Mouse (Mus musculus) bone marrow, adult 2 months (tissue): ENCODE data around the gene Xpnpep2. TPM values are rescaled to one million over a fixed set of nuclear protein-coding genes. Genes with fewer than 3 reads are reported as not detected.

Source experiments
- H3K27ac ChIP-seq: fragments of 200-500 bp; 2 replicates; pipeline ENCODE4 v1.5.1; 2012; ENCODE audit warnings: low read depth, mild to moderate bottlenecking, control low read depth, inconsistent platforms, low read length; ENCODE audit not compliant: control insufficient read depth, poor library complexity, insufficient read depth
- H3K4me1 ChIP-seq: fragments of 200-500 bp; 2 replicates; pipeline ENCODE4 v1.6.1; 2011; ENCODE audit warnings: low read length; ENCODE audit not compliant: control insufficient read depth, insufficient read depth
- H3K4me3 ChIP-seq: fragments of 200-500 bp; replicated peaks from 2 replicates; pipeline ENCODE3; 2011; ENCODE audit warnings: mild to moderate bottlenecking, low read depth, low read length, control low read depth; ENCODE audit not compliant: control insufficient read depth
- CTCF ChIP-seq: fragments of 200-500 bp; IDR thresholded peaks from 2 replicates; pipeline ENCODE4 v1.5.1; 2011; ENCODE audit warnings: low read length, control low read depth; ENCODE audit not compliant: control insufficient read depth, insufficient read depth
- POLR2A ChIP-seq: fragments of 200-500 bp; IDR thresholded peaks from 2 replicates; pipeline ENCODE4 v1.6.1; 2011; ENCODE audit warnings: low read depth, mild to moderate bottlenecking, control low read depth, low read length, borderline replicate concordance; ENCODE audit not compliant: control insufficient read depth
- WGBS: fragments of 180-500 bp; shearing (Covaris S2); methylation state at CpG from one replicate; pipeline ENCODE4 v1.1.7; 2018; 5-methylcytosine and 5-hydroxymethylcytosine counted together
- polyA plus RNA-seq: library from polyadenylated mRNA; stranded (reverse); fragments of >200 nt; gene quantifications from 2 replicates; pipeline ENCODE4 v1.2.4, GENCODE M21; 2011; ENCODE audit warnings: low replicate concordance; ENCODE audit not compliant: missing spikeins, insufficient read depth, insufficient read length

Gene Xpnpep2
- polyA plus RNA-seq, 1 experiment, result not detected

DNA sequence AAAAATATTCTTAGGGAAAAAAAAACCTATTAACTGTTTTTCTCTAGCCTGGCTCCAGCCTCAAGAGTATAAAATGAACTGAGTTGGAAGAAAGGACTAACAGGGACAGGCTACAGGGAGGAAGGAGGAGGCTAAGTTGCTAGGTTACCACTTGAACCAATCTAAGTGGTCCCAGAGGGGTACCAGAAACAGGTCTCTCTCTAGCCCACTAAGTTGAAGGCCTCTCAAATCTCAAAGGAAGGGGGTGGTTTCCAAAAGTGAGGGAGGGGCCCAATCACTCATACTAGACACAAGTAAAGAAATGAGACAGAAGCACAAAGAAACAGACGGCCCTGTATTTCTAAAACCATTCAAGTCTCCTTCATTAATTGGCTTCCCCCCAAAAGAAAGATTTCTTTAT lies 61.4 kb downstream of the Xpnpep2 start:
- TF ChIP-seq CTCF, result no peak
- no peak for TF ChIP-seq POLR2A
- H3K4me1 ChIP-seq, result no peaks in the 10 kb centered on the region; the same call in 1 of the 2 replicates
- no peak overlapping the region for H3K4me3 ChIP-seq
- 64% methylated on average over 1 of the region's 1 CpGs for WGBS
- no peak overlapping the region for H3K27ac ChIP-seq

- Histone ChIP-seq H3K27ac (no peak overlapping the region), H3K4me3 (no peak overlapping the region), H3K4me1 (peaks cover 4% of the 10 kb centered on the region)
- TF ChIP-seq POLR2A (no peak), CTCF (no peak)
- 38% methylated on average over 1 of the region's 1 CpGs for WGBS
These were observed 61.8 kb downstream of the Xpnpep2 start for GRCm38 (mm10) chrX:48170368-48170767.

GRCm38 (mm10) chrX:48181844-48182243 lies 73.3 kb downstream of the Xpnpep2 start:
- no peak for TF ChIP-seq POLR2A
- no peaks in the 10 kb centered on the region for H3K4me1 ChIP-seq
- H3K4me3 ChIP-seq, result no peak overlapping the region
- no peak overlapping the region for H3K27ac ChIP-seq
- whole genome bisulfite sequencing, result 85% methylated on average over 6 of the region's 6 CpGs

DNA sequence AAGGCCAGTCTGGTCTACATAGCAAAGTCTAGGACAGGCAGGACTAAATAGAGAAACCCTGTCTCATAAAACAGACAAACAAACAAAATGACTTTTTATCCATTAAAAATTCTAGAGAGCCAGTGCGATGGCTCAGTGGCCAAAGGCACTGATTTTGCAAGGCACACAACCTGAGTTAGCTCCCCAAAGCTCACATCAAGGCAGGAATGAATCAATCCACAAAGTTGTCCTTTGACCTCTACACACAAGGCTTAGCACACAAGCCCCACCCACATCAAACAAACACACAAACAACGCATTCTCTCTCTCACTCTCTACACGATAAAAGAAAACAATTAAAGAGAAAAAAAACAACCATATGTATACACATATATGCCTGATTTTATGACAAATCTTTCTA lies 76.2 kb downstream of the Xpnpep2 start:
- H3K4me3 ChIP-seq, result no peak overlapping the region
- TF ChIP-seq CTCF (no peak), POLR2A (no peak)
- no peak overlapping the region for H3K27ac ChIP-seq
- H3K4me1 ChIP-seq, result no peaks in the 10 kb centered on the region
- 88% methylated on average over 3 of the region's 3 CpGs for WGBS

Other genes starting within 250 kb of the Xpnpep2 start
- gene Smarca1, start 215.8 kb upstream of the Xpnpep2 start, polyA plus RNA-seq, result 0.59 and 2.0 TPM in 2 replicates
- gene Ocrl, start 196.3 kb upstream of the Xpnpep2 start, polyA plus RNA-seq, result 5.5 and 6.8 TPM in 2 replicates
- gene Apln, start 73.9 kb upstream of the Xpnpep2 start, polyA plus RNA-seq, result 0.50 TPM in 1 of 2 replicates, not detected in the other
- gene Sash3, start 37.7 kb downstream of the Xpnpep2 start, polyA plus RNA-seq, result 19.3 and 33.7 TPM in 2 replicates
- 4.4 and 14.2 TPM in 2 replicates for gene Zdhhc9, start 100.2 kb downstream of the Xpnpep2 start, polyA plus RNA-seq
- gene Utp14a, start 148.1 kb downstream of the Xpnpep2 start, polyA plus RNA-seq, result 20.2 and 29.7 TPM in 2 replicates
- 15.3 and 27.3 TPM in 2 replicates for gene Bcorl1, start 232.6 kb downstream of the Xpnpep2 start, polyA plus RNA-seq